Mouse (Mus musculus) embryonic fibroblast, embryonic 13.5 days (primary cell): ENCODE data around the gene Rasl11b.

Experiments used
- CTCF ChIP-seq: IDR thresholded peaks from 2 replicates; pipeline ENCODE4 v1.5.1; 2011; ENCODE audit warnings: mild to moderate bottlenecking, control low read depth, low read length, moderate library complexity, borderline replicate concordance; ENCODE audit not compliant: insufficient read depth
- POLR2A ChIP-seq: IDR thresholded peaks from 2 replicates; pipeline ENCODE4 v1.6.1; 2011; ENCODE audit warnings: low read depth, mild to moderate bottlenecking, control low read depth, low read length, moderate library complexity

- TF ChIP-seq POLR2A (no peak), CTCF (no peak)
These were observed 39.2 kb upstream of the Rasl11b start for GRCm38 (mm10) chr5:74155860-74156351.
